Mouse (Mus musculus) myocyte (in vitro differentiated cells): ENCODE data around the gene Tmem248. TPM values are rescaled to one million over a fixed set of nuclear protein-coding genes. Genes with fewer than 3 reads are reported as not detected.

Experiments
- H3K27me3 ChIP-seq: one replicate; pipeline ENCODE4 v1.6.1; 2011; ENCODE audit not compliant: control insufficient read depth, insufficient read depth, insufficient read length
- H3K36me3 ChIP-seq: one replicate; pipeline ENCODE4 v1.6.1; 2011; ENCODE audit not compliant: control insufficient read depth, insufficient read depth
- H3K4me2 ChIP-seq: one replicate; pipeline ENCODE4 v1.6.1; 2011; ENCODE audit warnings: low read depth, control low read depth
- H3K4me3 ChIP-seq: one replicate; pipeline ENCODE4 v1.5.1; 2011; ENCODE audit warnings: mild to moderate bottlenecking, control low read depth, moderate library complexity
- H3K79me2 ChIP-seq: one replicate; pipeline ENCODE4 v1.6.1; 2011; ENCODE audit not compliant: control insufficient read depth, insufficient read depth
- H3ac ChIP-seq: one replicate; pipeline ENCODE4 v1.6.1; 2011; ENCODE audit not compliant: control insufficient read depth, insufficient read length
- CEBPB ChIP-seq: IDR thresholded peaks from 2 replicates; pipeline ENCODE4 v1.6.1; 2011; ENCODE audit warnings: mild to moderate bottlenecking, moderate library complexity; ENCODE audit not compliant: poor library complexity, insufficient read depth, severe bottlenecking
- E2F4 ChIP-seq: IDR thresholded peaks from one replicate; pipeline ENCODE4 v1.6.1; 2011; ENCODE audit warnings: mild to moderate bottlenecking, control low read depth, moderate library complexity; ENCODE audit not compliant: insufficient read depth
- MAX ChIP-seq: IDR thresholded peaks from one replicate; pipeline ENCODE4 v1.6.1; 2011; ENCODE audit warnings: low read depth, mild to moderate bottlenecking, control low read depth
- MYOD1 ChIP-seq, 3 experiments: IDR thresholded peaks; one replicate each; pipeline ENCODE4 v1.6.1; 2011; ENCODE audit warnings: control low read depth in 2 of 3, low read depth in 2 of 3, mild to moderate bottlenecking in 2 of 3, moderate library complexity in 1 of 3; ENCODE audit not compliant: insufficient read length in 2 of 3, control insufficient read depth in 1 of 3
- MYOG ChIP-seq, 3 experiments: IDR thresholded peaks; one replicate each; pipeline ENCODE4 v1.6.1; 2011; ENCODE audit warnings: control low read depth in 2 of 3, low read depth in 2 of 3, mild to moderate bottlenecking in 2 of 3; ENCODE audit not compliant: insufficient read length in 2 of 3, control insufficient read depth in 1 of 3, insufficient read depth in 1 of 3
- POLR2A ChIP-seq: IDR thresholded peaks from one replicate; pipeline ENCODE4 v1.6.1; 2011; ENCODE audit warnings: low read depth, mild to moderate bottlenecking, control low read depth, moderate library complexity; ENCODE audit not compliant: insufficient read length
- POLR2AphosphoS2 ChIP-seq: IDR thresholded peaks from one replicate; pipeline ENCODE4 v1.6.1; 2011; ENCODE audit warnings: low read depth, control low read depth; ENCODE audit not compliant: insufficient read length
- REST ChIP-seq: IDR thresholded peaks from one replicate; pipeline ENCODE4 v1.6.1; 2011; ENCODE audit warnings: mild to moderate bottlenecking, control low read depth, moderate library complexity; ENCODE audit not compliant: insufficient read depth, insufficient read length
- SRF ChIP-seq: IDR thresholded peaks from one replicate; pipeline ENCODE4 v1.6.1; 2011; ENCODE audit warnings: low read depth; ENCODE audit not compliant: control insufficient read depth, insufficient read length
- TCF12 ChIP-seq: IDR thresholded peaks from one replicate; pipeline ENCODE4 v1.6.1; 2011; ENCODE audit warnings: mild to moderate bottlenecking, control low read depth; ENCODE audit not compliant: poor library complexity, insufficient read depth, severe bottlenecking
- TCF3 ChIP-seq: IDR thresholded peaks from one replicate; pipeline ENCODE4 v1.6.1; 2011; ENCODE audit warnings: low read depth, control low read depth; ENCODE audit not compliant: insufficient read length
- USF1 ChIP-seq: IDR thresholded peaks from one replicate; pipeline ENCODE4 v1.6.1; 2011; ENCODE audit warnings: low read depth, mild to moderate bottlenecking, control low read depth, moderate library complexity
- polyA plus RNA-seq: library from polyadenylated mRNA; unstranded; fragments of >200 nt; fragmentation: generic; extraction: Trizol; gene quantifications from one replicate; pipeline ENCODE4 v1.2.1, GENCODE M21; 2012; ENCODE audit warnings: missing spikeins

Gene Tmem248
- polyA plus RNA-seq, 1 experiment, result 25.3 TPM

DNA sequence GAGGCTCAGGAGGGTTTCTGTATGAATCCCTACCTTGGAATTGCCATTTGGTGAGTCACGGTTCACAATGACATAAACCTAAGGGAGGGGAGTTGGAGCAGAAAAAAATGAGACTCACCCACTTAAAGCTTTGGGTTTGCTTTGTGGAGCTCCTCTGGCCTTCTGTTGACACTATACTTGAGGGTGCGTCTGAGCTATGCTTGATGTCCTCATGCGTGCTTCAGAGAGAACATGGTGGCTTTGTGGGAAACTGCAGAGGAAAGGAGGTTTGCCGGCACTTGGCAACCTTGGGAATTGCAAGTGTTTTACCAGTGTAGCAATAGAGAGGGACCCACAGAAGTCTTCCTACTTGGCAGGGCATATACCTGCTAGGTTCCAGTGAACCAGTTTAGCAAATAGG is 9.6 kb upstream of the Tmem248 start:
- H3K27me3 ChIP-seq, result no peaks in the 10 kb centered on the region
- no peaks in the 10 kb centered on the region for H3K79me2 ChIP-seq
- no peak overlapping the region for H3K4me2 ChIP-seq
- peaks cover 49% of the 10 kb centered on the region for H3K36me3 ChIP-seq
- no peak overlapping the region for H3K4me3 ChIP-seq
- no peak overlapping the region for H3ac ChIP-seq
- no peak for TF ChIP-seq TCF12
- no peak for TF ChIP-seq E2F4
- no peak for TF ChIP-seq TCF3
- TF ChIP-seq REST, result no peak

DNA sequence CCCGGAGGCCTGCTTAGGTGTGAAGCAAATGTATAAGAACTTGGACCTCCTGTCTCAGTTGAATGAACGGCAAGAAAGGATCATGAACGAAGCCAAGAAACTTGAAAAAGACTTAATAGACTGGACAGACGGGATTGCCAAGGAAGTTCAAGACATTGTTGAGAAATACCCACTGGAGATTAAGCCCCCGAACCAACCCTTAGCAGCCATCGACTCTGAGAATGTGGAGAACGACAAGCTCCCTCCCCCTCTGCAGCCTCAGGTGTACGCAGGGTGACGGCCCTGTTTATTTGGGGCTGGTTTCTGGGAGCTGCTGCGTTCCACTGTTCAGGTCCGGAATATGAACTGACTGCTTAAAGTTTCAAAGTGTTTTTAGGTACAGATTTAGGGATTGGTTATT is 3.9 kb upstream of the Tmem248 start:
- TF ChIP-seq CEBPB, result no peak
- TF ChIP-seq POLR2AphosphoS2, result no peak
- Histone ChIP-seq H3K79me2 (no peaks in the 10 kb centered on the region), H3K4me2 (no peak overlapping the region), H3K27me3 (no peaks in the 10 kb centered on the region), H3K36me3 (peaks cover 53% of the 10 kb centered on the region), H3ac (no peak overlapping the region), H3K4me3 (no peak overlapping the region)

GRCm38 (mm10) chr5:130217406-130217805 is 525 bp downstream of the Tmem248 start:
- no peaks in the 10 kb centered on the region for H3K27me3 ChIP-seq
- H3K4me3 ChIP-seq, result no peak overlapping the region
- H3K36me3 ChIP-seq, result peaks cover 15% of the 10 kb centered on the region
- H3K4me2 ChIP-seq, result no peak overlapping the region
- TF ChIP-seq E2F4 (no peak), SRF (no peak), MYOD1 (IDR thresholded peaks at IDR 0.05; ENCODE audit: control insufficient read depth in 1 of 3, insufficient read length in 2 of 3, low read depth in 2 of 3) (no peak), MAX (no peak), CEBPB (no peak), POLR2AphosphoS2 (no peak), USF1 (no peak), REST (no peak), TCF3 (no peak), TCF12 (no peak), MYOG (IDR thresholded peaks at IDR 0.05; ENCODE audit: control insufficient read depth in 1 of 3, insufficient read depth in 1 of 3, insufficient read length in 2 of 3, low read depth in 2 of 3) (no peak)
- H3ac ChIP-seq, result no peak overlapping the region
- H3K79me2 ChIP-seq, result peaks cover under 1% of the 10 kb centered on the region

DNA sequence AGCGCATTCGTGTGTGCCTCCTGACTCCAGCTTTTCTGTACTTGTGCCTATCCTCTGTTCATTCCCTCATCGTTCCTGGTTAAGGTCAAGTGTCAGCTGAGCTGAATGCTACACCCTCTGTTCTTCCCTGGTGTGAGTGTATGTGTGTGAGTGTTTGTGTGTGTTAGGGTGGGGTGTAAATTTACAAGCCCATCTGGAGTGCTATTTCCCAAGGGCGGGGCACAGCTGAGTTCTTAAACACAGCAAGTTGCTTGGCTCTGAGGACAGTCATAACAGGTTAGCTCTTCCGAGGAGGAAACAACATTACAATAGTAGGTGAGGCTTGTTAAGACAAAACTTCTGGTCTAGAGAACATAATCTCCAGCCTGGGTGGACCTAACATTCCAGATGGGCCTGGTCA is 1.5 kb downstream of the Tmem248 start:
- no peak overlapping the region for H3K4me3 ChIP-seq
- H3K4me2 ChIP-seq, result no peak overlapping the region
- TF ChIP-seq REST, result no peak
- no peak for TF ChIP-seq POLR2A
- TF ChIP-seq SRF, result no peak
- TF ChIP-seq CEBPB, result no peak
- TF ChIP-seq MYOG (IDR thresholded peaks at IDR 0.05; ENCODE audit: control insufficient read depth in 1 of 3, insufficient read depth in 1 of 3, insufficient read length in 2 of 3, low read depth in 2 of 3), result no peak
- TF ChIP-seq POLR2AphosphoS2, result peak; percentile 23
- no peak for TF ChIP-seq E2F4
- no peak for TF ChIP-seq MAX
- H3K36me3 ChIP-seq, result peaks cover 13% of the 10 kb centered on the region
- no peaks in the 10 kb centered on the region for H3K27me3 ChIP-seq
- peaks cover 10% of the 10 kb centered on the region for H3K79me2 ChIP-seq
- no peak overlapping the region for H3ac ChIP-seq

DNA sequence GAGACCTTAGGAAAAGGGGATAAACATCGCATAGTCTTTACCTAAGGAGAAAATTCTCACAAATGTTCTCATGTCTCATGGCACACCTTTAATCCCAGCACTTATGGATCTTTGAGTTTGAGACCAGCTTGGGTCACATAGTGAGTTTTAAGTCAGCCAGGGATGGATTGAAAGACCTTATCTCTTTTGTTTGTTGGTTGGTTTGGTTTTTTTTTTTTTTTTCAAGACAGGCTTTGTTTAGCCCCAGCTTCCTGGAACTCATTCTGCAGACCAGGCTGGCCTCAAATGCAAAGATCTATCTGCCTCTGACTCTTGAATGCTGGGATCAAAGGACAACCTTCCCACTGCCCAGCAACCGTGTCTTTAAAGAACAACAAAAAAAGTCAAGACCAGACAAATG is 4.4 kb downstream of the Tmem248 start:
- Histone ChIP-seq H3K4me2 (peak overlapping the region; percentile 72), H3K79me2 (peaks cover 38% of the 10 kb centered on the region), H3K27me3 (no peaks in the 10 kb centered on the region), H3ac (no peak overlapping the region), H3K36me3 (no peaks in the 10 kb centered on the region), H3K4me3 (peak overlapping the region; percentile 90)
- no peak for TF ChIP-seq SRF
- TF ChIP-seq MYOD1 (IDR thresholded peaks at IDR 0.05; ENCODE audit: control insufficient read depth in 1 of 3, insufficient read length in 2 of 3, low read depth in 2 of 3), result no peak
- no peak for TF ChIP-seq REST
- no peak for TF ChIP-seq MAX
- TF ChIP-seq TCF3, result no peak
- TF ChIP-seq TCF12, result no peak
- no peak for TF ChIP-seq POLR2A
- TF ChIP-seq POLR2AphosphoS2, result no peak
- TF ChIP-seq USF1, result no peak
- no peak for TF ChIP-seq CEBPB
- TF ChIP-seq MYOG (IDR thresholded peaks at IDR 0.05; ENCODE audit: control insufficient read depth in 1 of 3, insufficient read depth in 1 of 3, insufficient read length in 2 of 3, low read depth in 2 of 3), result no peak
- no peak for TF ChIP-seq E2F4

GRCm38 (mm10) chr5:130221760-130222145 is 4.9 kb downstream of the Tmem248 start:
- Histone ChIP-seq H3K4me3 (peak overlapping the region; percentile 90), H3ac (peak overlapping the region; percentile 90), H3K36me3 (no peaks in the 10 kb centered on the region), H3K27me3 (no peaks in the 10 kb centered on the region), H3K4me2 (peak overlapping the region; percentile 72), H3K79me2 (peaks cover 43% of the 10 kb centered on the region)
- TF ChIP-seq SRF, result no peak
- no peak for TF ChIP-seq TCF3
- no peak for TF ChIP-seq POLR2AphosphoS2
- no peak for TF ChIP-seq USF1
- no peak for TF ChIP-seq E2F4
- no peak for TF ChIP-seq POLR2A
- no peak for TF ChIP-seq MYOD1 (IDR thresholded peaks at IDR 0.05; ENCODE audit: control insufficient read depth in 1 of 3, insufficient read length in 2 of 3, low read depth in 2 of 3)
- no peak for TF ChIP-seq CEBPB
- no peak for TF ChIP-seq TCF12
- no peak for TF ChIP-seq MYOG (IDR thresholded peaks at IDR 0.05; ENCODE audit: control insufficient read depth in 1 of 3, insufficient read depth in 1 of 3, insufficient read length in 2 of 3, low read depth in 2 of 3)
- no peak for TF ChIP-seq REST
- no peak for TF ChIP-seq MAX
